In genomic region chr11:70409594-70410296, GRCm38 (mm10) we compare ENCODE assay signal across 8 mouse cellular contexts. TPM values are rescaled to one million over a fixed set of nuclear protein-coding genes. Genes with fewer than 3 reads are reported as not detected.
DNase-seq lines count a peak whose midpoint lies in the region; ATAC-seq lines count a peak whose summit lies in the region.

TSS of gene Pelp1 (minus strand) at chr11:70410031.

- intact Hi-C loops in gastrocnemius, postnatal 14 days (cut with DNase I; ENCODE audit: low total_unique reads) = no loop called here
- intact Hi-C loops in left cerebral cortex, postnatal 10 days (cut with DNase I) = loop anchor here (10.0 kb wide), 1 partner anchor 345 kb away; no protein-coding TSS in a partner anchor

- DNase-seq in adipocyte (ENCODE audit: low spot score) = peak; percentile 90
- DNase-seq in embryo, embryonic 10 days (ENCODE audit: low spot score) = peak; percentile 100
- DNase-seq in gastrocnemius, postnatal 14 days = peak; percentile 84
- peak; percentile 93 to 95 for DNase-seq in left cerebral cortex, postnatal 10 days (ENCODE audit: extremely low spot score in 1 of 2, low spot score in 2 of 2)
- peak; percentile 92 for DNase-seq in right cerebral cortex, postnatal 25 days
- peak; percentile 91 for DNase-seq in urinary bladder, postnatal 4 days (ENCODE audit: low spot score in 2 of 2)

- ATAC-seq in inflammation-experienced regulatory T-cells, adult 6 months = peak; percentile 80
- ATAC-seq in megakaryocyte-erythroid progenitor cell, adult 5-6 weeks (replicated peaks; ENCODE audit: low FRiP score, low TSS enrichment, poor library complexity, severe bottlenecking) = peak; percentile 94

RNA-seq across cellular contexts. Expression of gene Pelp1, which starts in this region (rescaled TPM):
- total RNA-seq in gastrocnemius, postnatal 14 days (2021) = 10 to 100 TPM; 14.9 to 18.6 TPM
- polyA plus RNA-seq in inflammation-experienced regulatory T-cells, adult 6 months (2017; shearing (Covaris generic)) = 1 to 10 TPM; 5.2 to 7.3 (median 6.5) TPM
- 10 to 100 TPM; 48.1 to 48.6 TPM for total RNA-seq in left cerebral cortex, postnatal 10 days (2021)
- 44.4 and 55.9 TPM in 2 replicates for total RNA-seq in megakaryocyte-erythroid progenitor cell, adult 5-6 weeks (2014; fragmentation: Nextera tagmentation)
- total RNA-seq in megakaryocyte-erythroid progenitor cell, adult 5-6 weeks (2017) = 10.0 and 12.9 TPM in 2 replicates

Comparison
In these comparisons a context has a peak if more than half of its experiments do, and no peak if none do; other contexts are left out.
1. Peak in every context shown above with its lines: DNase-seq and ATAC-seq.